Mouse (Mus musculus) erythroblast, embryonic 14.5 days (primary cell): Measurements from ENCODE around the gene Tmem184a.

Experiments
- GATA1 ChIP-seq: IDR thresholded peaks from 2 replicates; pipeline ENCODE4 v1.6.1; 2012; ENCODE audit warnings: low read length, inconsistent platforms, mixed read lengths
- TAL1 ChIP-seq: IDR thresholded peaks from 3 replicates; pipeline ENCODE4 v1.6.1; 2012; ENCODE audit warnings: low read length, inconsistent platforms, mixed read lengths

- no peak for TF ChIP-seq GATA1
- TF ChIP-seq TAL1 = no peak
These were observed 7.9 kb upstream of the Tmem184a start for GRCm38 (mm10) chr5:139827593-139827992.
